In genomic region chr2:35200898-35201668, GRCm38 (mm10) we compare ENCODE assay signal across 8 mouse cellular contexts. TPM values are rescaled to one million over a fixed set of nuclear protein-coding genes. Genes with fewer than 3 reads are reported as not detected.
DNase-seq lines count a peak whose midpoint lies in the region; ATAC-seq and TF ChIP-seq lines count a peak whose summit lies in the region.

Gene Rab14 (minus strand): TSS chr2:35201120.

- DNase-seq in MEL (ENCODE audit: low read depth, low spot score): peak; percentile 99
- peak; percentile 100 for DNase-seq in cerebellum, adult 2 months
- peak; percentile 99 for DNase-seq in forebrain, postnatal 0 days
- peak; percentile 100 for DNase-seq in heart, postnatal 4 days
- peak; percentile 99 for DNase-seq in layer of hippocampus, adult 8-10 months (ENCODE audit: low spot score in 2 of 2)
- DNase-seq in ovary, adult 18-20 months (ENCODE audit: low spot score): peak; percentile 99
- DNase-seq in thymus, postnatal 0 days (ENCODE audit: low spot score): peak; percentile 100

- H3K4me1 ChIP-seq in MEL (ENCODE audit: control insufficient read depth in 1 of 2, insufficient read depth in 2 of 2, low read length in 2 of 2): peaks cover 3 to 18% of the 10 kb centered on the region in 2 experiments
- no peaks in the 10 kb centered on the region for H3K4me1 ChIP-seq in cerebellum, adult 2 months (ENCODE audit: control insufficient read depth, insufficient read depth, low read length)
- peaks cover 13% of the 10 kb centered on the region for H3K4me1 ChIP-seq in forebrain, postnatal 0 days (ENCODE audit: insufficient read depth)
- H3K4me1 ChIP-seq in lung, embryonic 15.5 days: peaks cover 25% of the 10 kb centered on the region

- no peaks in the 10 kb centered on the region for H3K9me3 ChIP-seq in MEL (replicated peaks; ENCODE audit: insufficient read depth, low read length)
- no peaks in the 10 kb centered on the region for H3K9me3 ChIP-seq in forebrain, postnatal 0 days (ENCODE audit: low read length)
- no peaks in the 10 kb centered on the region for H3K9me3 ChIP-seq in lung, embryonic 15.5 days

- H3K4me3 ChIP-seq in MEL (ENCODE audit: control insufficient read depth in 1 of 2, insufficient read depth in 1 of 2, low read depth in 2 of 2, low read length in 2 of 2): peak within 1 kb of the TSS; percentile 96 to 98
- H3K4me3 ChIP-seq in cerebellum, adult 2 months (replicated peaks; ENCODE audit: insufficient read depth, low read depth, low read length): peak within 1 kb of the TSS; percentile 71
- peak within 1 kb of the TSS; percentile 87 for H3K4me3 ChIP-seq in forebrain, postnatal 0 days (ENCODE audit: low read depth, low read length)
- H3K4me3 ChIP-seq in lung, embryonic 15.5 days: peak within 1 kb of the TSS; percentile 100

- peak within 1 kb of the TSS; percentile 90 for H3K27ac ChIP-seq in MEL (ENCODE audit: control insufficient read depth, low read depth, low read length)
- peak within 1 kb of the TSS; percentile 88 for H3K27ac ChIP-seq in cerebellum, adult 2 months (ENCODE audit: insufficient read depth, low read length)
- peak within 1 kb of the TSS; percentile 98 for H3K27ac ChIP-seq in forebrain, postnatal 0 days (ENCODE audit: low read depth, low read length)
- H3K27ac ChIP-seq in lung, embryonic 15.5 days: peak within 1 kb of the TSS; percentile 99

- peaks cover 33% of the 10 kb centered on the region for H3K79me2 ChIP-seq in MEL (ENCODE audit: control insufficient read depth, insufficient read depth, low read length, poor library complexity)

- peaks cover 8 to 26% of the 10 kb centered on the region in 2 experiments for H3K36me3 ChIP-seq in MEL (ENCODE audit: control insufficient read depth in 1 of 2, insufficient read depth in 2 of 2, low read length in 2 of 2)
- no peaks in the 10 kb centered on the region for H3K36me3 ChIP-seq in forebrain, postnatal 0 days (ENCODE audit: insufficient read depth)
- H3K36me3 ChIP-seq in lung, embryonic 15.5 days: no peaks in the 10 kb centered on the region

- peak within 1 kb of the TSS; percentile 78 for H3K4me2 ChIP-seq in forebrain, postnatal 0 days (ENCODE audit: low read depth)
- peak within 1 kb of the TSS; percentile 66 for H3K4me2 ChIP-seq in lung, embryonic 15.5 days

- H3K27me3 ChIP-seq in MEL (ENCODE audit: control insufficient read depth in 1 of 2, insufficient read depth in 2 of 2, low read length in 2 of 2): no peaks in the 10 kb centered on the region
- H3K27me3 ChIP-seq in cerebellum, adult 2 months (ENCODE audit: control insufficient read depth, insufficient read depth, low read length): no peaks in the 10 kb centered on the region
- H3K27me3 ChIP-seq in forebrain, postnatal 0 days (ENCODE audit: insufficient read depth, low read length): no peaks in the 10 kb centered on the region
- H3K27me3 ChIP-seq in lung, embryonic 15.5 days: no peaks in the 10 kb centered on the region

- under 1% methylated on average over 47 of the region's 47 CpGs for WGBS in cerebellum, adult 2 months
- 2% methylated on average over 46 of the region's 47 CpGs for WGBS in forebrain, postnatal 0 days
- under 1% methylated on average over 47 of the region's 47 CpGs for WGBS in lung, embryonic 15.5 days

- H3K9ac ChIP-seq in MEL (ENCODE audit: control insufficient read depth, low read depth, low read length, poor library complexity, severe bottlenecking): peak within 1 kb of the TSS; percentile 97
- peak within 1 kb of the TSS; percentile 99 for H3K9ac ChIP-seq in forebrain, postnatal 0 days
- peak within 1 kb of the TSS; percentile 99 for H3K9ac ChIP-seq in lung, embryonic 15.5 days

- no peak for TF ChIP-seq CTCF in MEL (IDR thresholded peaks at IDR 0.05 in 2 of 3, conservative IDR thresholded peaks at IDR 0.05 in 1 of 3; ENCODE audit: control insufficient read depth in 1 of 3, insufficient read depth in 1 of 3, low read depth in 2 of 3, low read length in 3 of 3, poor library complexity in 1 of 3, severe bottlenecking in 1 of 3)
- no peak for TF ChIP-seq CTCF in cerebellum, adult 2 months (IDR thresholded peaks at IDR 0.05; ENCODE audit: borderline replicate concordance, insufficient read depth, low read depth, low read length)
- TF ChIP-seq CTCF in forebrain, postnatal 0 days (IDR thresholded peaks at IDR 0.05; ENCODE audit: low read depth): peak; percentile 45

- ATAC-seq in forebrain, postnatal 0 days: peak; percentile 98
- ATAC-seq in lung, embryonic 15.5 days (ENCODE audit: borderline replicate concordance, extremely low read depth, low FRiP score, low TSS enrichment): peak; percentile 99

- TF ChIP-seq RAD21 in MEL (IDR thresholded peaks at IDR 0.05; ENCODE audit: low read depth, low read length): no peak

- TF ChIP-seq POLR2A in MEL (IDR thresholded peaks at IDR 0.05; ENCODE audit: control insufficient read depth in 1 of 2, insufficient read depth in 1 of 2, low read depth in 1 of 2, low read length in 2 of 2, poor library complexity in 1 of 2): peak; percentile 37 to 90
- TF ChIP-seq POLR2A in cerebellum, adult 2 months (IDR thresholded peaks at IDR 0.05; ENCODE audit: borderline replicate concordance, insufficient read depth, low read length): peak; percentile 98

- peak; percentile 29 to 37; a peak in 3 of 4 replicates for TF ChIP-seq EP300 in MEL (IDR thresholded peaks at IDR 0.05; ENCODE audit: low read depth in 1 of 2, low read length in 2 of 2)

TF ChIP-seq in MEL, 35 proteins besides CTCF, POLR2A, EP300 and RAD21 (continues in another document):
- no peak for TF ChIP-seq MYB (IDR thresholded peaks at IDR 0.05; ENCODE audit: low read depth, low read length)
- peak; percentile 79 for TF ChIP-seq MAX (IDR thresholded peaks at IDR 0.05; ENCODE audit: low read length)
- TF ChIP-seq SIN3A (IDR thresholded peaks at IDR 0.05; ENCODE audit: low read length): peak; percentile 85
- no peak; the same call in 1 of the 2 replicates for TF ChIP-seq CHD1 (IDR thresholded peaks at IDR 0.05; ENCODE audit: low read depth, low read length)
- no peak for TF ChIP-seq UBTF (IDR thresholded peaks at IDR 0.05; ENCODE audit: borderline replicate concordance, insufficient read depth, low read depth, low read length)
- TF ChIP-seq MXI1 (IDR thresholded peaks at IDR 0.05; ENCODE audit: low read depth, low read length): peak; percentile 94
- peak; percentile 93 for TF ChIP-seq NRF1 (IDR thresholded peaks at IDR 0.05; ENCODE audit: insufficient read depth, low read depth, low read length, poor library complexity, severe bottlenecking)
- peak; percentile 90; the same call in 1 of the 2 replicates for TF ChIP-seq POLR2AphosphoS2 (IDR thresholded peaks at IDR 0.05; ENCODE audit: low read length)
- no peak for TF ChIP-seq RCOR1 (IDR thresholded peaks at IDR 0.05; ENCODE audit: low read depth, low read length)
- peak; percentile 77 for TF ChIP-seq HCFC1 (IDR thresholded peaks at IDR 0.05; ENCODE audit: low read depth, low read length)
- peak; percentile 95 for TF ChIP-seq ELF1 (IDR thresholded peaks at IDR 0.05; ENCODE audit: low read depth, low read length)
- no peak for TF ChIP-seq POLR2AphosphoS5 (IDR thresholded peaks at IDR 0.05; ENCODE audit: borderline replicate concordance, low read depth, low read length)
- TF ChIP-seq ZKSCAN1 (IDR thresholded peaks at IDR 0.05; ENCODE audit: low read depth, low read length): no peak
- no peak for TF ChIP-seq USF2 (IDR thresholded peaks at IDR 0.05; ENCODE audit: borderline replicate concordance in 1 of 2, insufficient read depth in 1 of 2, low read depth in 1 of 2, low read length in 2 of 2)
- peak; percentile 50 for TF ChIP-seq ETS1 (IDR thresholded peaks at IDR 0.05; ENCODE audit: low read depth, low read length)
- TF ChIP-seq MYC (IDR thresholded peaks at IDR 0.05; ENCODE audit: low read depth, low read length): peak; percentile 69; the same call in 1 of the 2 replicates
- TF ChIP-seq GABPA (IDR thresholded peaks at IDR 0.05; ENCODE audit: low read depth, low read length): no peak
- TF ChIP-seq TCF12 (IDR thresholded peaks at IDR 0.05; ENCODE audit: low read depth, low read length): peak; percentile 55; the same call in 1 of the 2 replicates
- TF ChIP-seq E2F4 (IDR thresholded peaks at IDR 0.05; ENCODE audit: borderline replicate concordance, low read depth, low read length): no peak
- TF ChIP-seq CHD2 (IDR thresholded peaks at IDR 0.05; ENCODE audit: low read length): no peak
- no peak for TF ChIP-seq ZNF384 (IDR thresholded peaks at IDR 0.05; ENCODE audit: low read depth, low read length)
- no peak for TF ChIP-seq TAL1 (IDR thresholded peaks at IDR 0.05; ENCODE audit: low read length)
- TF ChIP-seq MAFK (IDR thresholded peaks at IDR 0.05; ENCODE audit: borderline replicate concordance, low read depth, low read length): no peak
- TF ChIP-seq JUND (IDR thresholded peaks at IDR 0.05; ENCODE audit: low read depth, low read length): no peak
- no peak; the same call in 1 of the 2 replicates for TF ChIP-seq MAZ (IDR thresholded peaks at IDR 0.05; ENCODE audit: low read depth, low read length)
- peak; percentile 25; the same call in 1 of the 2 replicates for TF ChIP-seq USF1 (IDR thresholded peaks at IDR 0.05; ENCODE audit: low read depth, low read length)
- TF ChIP-seq KAT2A (conservative IDR thresholded peaks at IDR 0.05; ENCODE audit: low read depth, low read length): no peak; the same call in 1 of the 2 replicates
- peak; percentile 88 for TF ChIP-seq TBP (IDR thresholded peaks at IDR 0.05; ENCODE audit: low read depth, low read length)
- no peak for TF ChIP-seq ZC3H11A (IDR thresholded peaks at IDR 0.05; ENCODE audit: low read depth, low read length)
- TF ChIP-seq MEF2A (IDR thresholded peaks at IDR 0.05; ENCODE audit: extremely low read depth, insufficient replicate concordance, low read depth, low read length, poor library complexity, severe bottlenecking): peak; percentile 47; the same call in 1 of the 2 replicates
- TF ChIP-seq BHLHE40 (IDR thresholded peaks at IDR 0.05; ENCODE audit: borderline replicate concordance, low read depth, low read length): 0 out of 2 replicates have a peak, but pooled peaks have one; percentile 1

RNA-seq across cellular contexts. Expression of gene Rab14, which starts in this region (rescaled TPM):
- total RNA-seq in MEL (2012; rRNA removed): 27.2 and 28.1 TPM in 2 replicates
- polyA plus RNA-seq in MEL (2012; ENCODE audit: insufficient read depth in 1 of 2, insufficient read length in 2 of 2, low read depth in 1 of 2, low replicate concordance in 2 of 2, missing spikeins in 1 of 2): 10 to 100 TPM; 78.1 to 81.6 TPM
- polyA plus RNA-seq in cerebellum, adult 2 months (2012; rRNA removed): 165 and 168 TPM in 2 replicates
- total RNA-seq in forebrain, postnatal 0 days (2014; rRNA removed): 98.0 and 121 TPM in 2 replicates
- polyA plus RNA-seq in forebrain, postnatal 0 days (2015; fragmentation: Nextera tagmentation; extraction: Ambion mirVana): 432 and 544 TPM in 2 replicates
- total RNA-seq in heart, postnatal 4 days (2021): 100 to 1,000 TPM; 154 to 165 TPM
- 100 to 1,000 TPM; 215 to 240 (median 217) TPM for total RNA-seq in layer of hippocampus, adult 8-10 months (2022)
- polyA plus RNA-seq in lung, embryonic 15.5 days (2015; fragmentation: Nextera tagmentation; extraction: Ambion mirVana): 315 and 333 TPM in 2 replicates
- polyA plus RNA-seq in thymus, postnatal 0 days (2015; fragmentation: Nextera tagmentation; extraction: Ambion mirVana): 309 and 366 TPM in 2 replicates

Comparison
In these comparisons a context has a peak if more than half of its experiments do, and no peak if none do; other contexts are left out.
1. Peak in every context shown above with its lines: DNase-seq, ATAC-seq, H3K4me3 ChIP-seq and H3K27ac ChIP-seq.